Mouse (Mus musculus) liver, adult 2 months (tissue): ENCODE measurements at regions not wholly inside any gene's neighbourhood (a gene's known extent, or its start where the extent isn't known, plus 50 kb on each side); places are given as distances from the start of the nearest gene placed in this dataset.

ENCODE experiments used
- DNase-seq: peaks from one replicate; pipeline ENCODE4 v3.0.0-alpha.2; 2011; ENCODE audit warnings: low read depth, low spot score; ENCODE audit errors: extremely low read depth
- H3K27ac ChIP-seq: fragments of 200-500 bp; replicated peaks from 2 replicates; pipeline ENCODE4 v1.5.1; 2012; ENCODE audit warnings: low read depth, mild to moderate bottlenecking, control low read depth, inconsistent platforms, low read length; ENCODE audit not compliant: insufficient read depth
- H3K27me3 ChIP-seq: fragments of 200-500 bp; 2 replicates; pipeline ENCODE4 v1.6.1; 2012; ENCODE audit warnings: mild to moderate bottlenecking, moderate library complexity, low read length, inconsistent platforms; ENCODE audit not compliant: control insufficient read depth, insufficient read depth
- H3K36me3 ChIP-seq: fragments of 200-500 bp; 2 replicates; pipeline ENCODE4 v1.6.1; 2012; ENCODE audit warnings: low read length, inconsistent platforms; ENCODE audit not compliant: control insufficient read depth, insufficient read depth
- H3K4me1 ChIP-seq: fragments of 200-500 bp; 2 replicates; pipeline ENCODE4 v1.6.1; 2011; ENCODE audit warnings: low read length; ENCODE audit not compliant: control insufficient read depth, insufficient read depth
- H3K4me3 ChIP-seq: fragments of 200-500 bp; 2 replicates; pipeline ENCODE4 v1.5.1; 2011; ENCODE audit warnings: low read depth, mild to moderate bottlenecking, control low read depth, low read length, moderate library complexity; ENCODE audit not compliant: insufficient read depth
- H3K79me2 ChIP-seq: fragments of 200-500 bp; 2 replicates; pipeline ENCODE4 v1.6.1; 2012; ENCODE audit warnings: inconsistent platforms, mild to moderate bottlenecking, low read length, moderate library complexity; ENCODE audit not compliant: control insufficient read depth, insufficient read depth
- H3K9ac ChIP-seq: fragments of 200-500 bp; 2 replicates; pipeline ENCODE4 v1.6.1; 2012; ENCODE audit warnings: low read depth, mild to moderate bottlenecking, control low read depth, inconsistent platforms, low read length
- CTCF ChIP-seq: fragments of 200-500 bp; IDR thresholded peaks from 2 replicates; pipeline ENCODE4 v1.5.1; 2011; ENCODE audit warnings: low read depth, low read length, control low read depth
- POLR2A ChIP-seq: fragments of 200-500 bp; IDR thresholded peaks from 2 replicates; pipeline ENCODE4 v1.6.1; 2011; ENCODE audit warnings: low read length, control low read depth; ENCODE audit not compliant: insufficient read depth; ENCODE audit errors: extremely low read depth
- WGBS: fragments of 180-500 bp; shearing (Covaris S2); methylation state at CpG from one replicate; pipeline ENCODE4 v1.1.7; 2018; 5-methylcytosine and 5-hydroxymethylcytosine counted together

GRCm38 (mm10) chr10:8624229-8624911 is 105.7 kb upstream of the Ust start:
- 91% methylated on average over 14 of the region's 14 CpGs for WGBS
- no peaks in the 10 kb centered on the region for H3K36me3 ChIP-seq
- no peaks in the 10 kb centered on the region for H3K27me3 ChIP-seq
- DNase-seq, result no peak
- H3K79me2 ChIP-seq, result no peaks in the 10 kb centered on the region
- no peaks in the 10 kb centered on the region for H3K4me1 ChIP-seq
- H3K27ac ChIP-seq, result no peak overlapping the region
- TF ChIP-seq CTCF, result no peak
- no peak for TF ChIP-seq POLR2A
- H3K4me3 ChIP-seq, result no peak overlapping the region
- no peak overlapping the region for H3K9ac ChIP-seq

GRCm38 (mm10) chr10:8618676-8619075 is 100.1 kb upstream of the Ust start:
- no peaks in the 10 kb centered on the region for H3K36me3 ChIP-seq
- no peak overlapping the region for H3K9ac ChIP-seq
- TF ChIP-seq POLR2A (no peak), CTCF (no peak)
- WGBS, result 84% methylated on average over 1 of the region's 1 CpGs
- H3K79me2 ChIP-seq, result no peaks in the 10 kb centered on the region
- H3K4me3 ChIP-seq, result no peak overlapping the region
- H3K27ac ChIP-seq, result no peak overlapping the region
- H3K27me3 ChIP-seq, result no peaks in the 10 kb centered on the region
- DNase-seq, result no peak
- no peaks in the 10 kb centered on the region for H3K4me1 ChIP-seq

GRCm38 (mm10) chr10:8615452-8616025 is 96.9 kb upstream of the Ust start:
- WGBS, result 93% methylated on average over 4 of the region's 4 CpGs
- Histone ChIP-seq H3K79me2 (no peaks in the 10 kb centered on the region), H3K36me3 (no peaks in the 10 kb centered on the region), H3K9ac (no peak overlapping the region), H3K4me1 (no peaks in the 10 kb centered on the region), H3K4me3 (no peak overlapping the region), H3K27ac (no peak overlapping the region), H3K27me3 (no peaks in the 10 kb centered on the region)
- TF ChIP-seq POLR2A, result no peak
- no peak for TF ChIP-seq CTCF
- DNase-seq, result no peak

GRCm38 (mm10) chr10:8589871-8590533 is 71.4 kb upstream of the Ust start:
- DNase-seq, result no peak
- Histone ChIP-seq H3K79me2 (no peaks in the 10 kb centered on the region), H3K27ac (no peak overlapping the region), H3K9ac (no peak overlapping the region), H3K27me3 (no peaks in the 10 kb centered on the region), H3K36me3 (no peaks in the 10 kb centered on the region), H3K4me3 (no peak overlapping the region), H3K4me1 (no peaks in the 10 kb centered on the region)
- TF ChIP-seq CTCF, result no peak
- no peak for TF ChIP-seq POLR2A
- 87% methylated on average over 5 of the region's 5 CpGs for WGBS

GRCm38 (mm10) chr10:8589106-8589505 is 70.5 kb upstream of the Ust start:
- Histone ChIP-seq H3K27me3 (no peaks in the 10 kb centered on the region), H3K79me2 (no peaks in the 10 kb centered on the region), H3K9ac (no peak overlapping the region), H3K36me3 (no peaks in the 10 kb centered on the region), H3K4me3 (no peak overlapping the region), H3K4me1 (no peaks in the 10 kb centered on the region), H3K27ac (no peak overlapping the region)
- WGBS, result 93% methylated on average over 1 of the region's 1 CpGs
- DNase-seq, result no peak
- no peak for TF ChIP-seq CTCF
- no peak for TF ChIP-seq POLR2A
